Mouse (Mus musculus): ENCODE results near the gene N4bp2.

DNA sequence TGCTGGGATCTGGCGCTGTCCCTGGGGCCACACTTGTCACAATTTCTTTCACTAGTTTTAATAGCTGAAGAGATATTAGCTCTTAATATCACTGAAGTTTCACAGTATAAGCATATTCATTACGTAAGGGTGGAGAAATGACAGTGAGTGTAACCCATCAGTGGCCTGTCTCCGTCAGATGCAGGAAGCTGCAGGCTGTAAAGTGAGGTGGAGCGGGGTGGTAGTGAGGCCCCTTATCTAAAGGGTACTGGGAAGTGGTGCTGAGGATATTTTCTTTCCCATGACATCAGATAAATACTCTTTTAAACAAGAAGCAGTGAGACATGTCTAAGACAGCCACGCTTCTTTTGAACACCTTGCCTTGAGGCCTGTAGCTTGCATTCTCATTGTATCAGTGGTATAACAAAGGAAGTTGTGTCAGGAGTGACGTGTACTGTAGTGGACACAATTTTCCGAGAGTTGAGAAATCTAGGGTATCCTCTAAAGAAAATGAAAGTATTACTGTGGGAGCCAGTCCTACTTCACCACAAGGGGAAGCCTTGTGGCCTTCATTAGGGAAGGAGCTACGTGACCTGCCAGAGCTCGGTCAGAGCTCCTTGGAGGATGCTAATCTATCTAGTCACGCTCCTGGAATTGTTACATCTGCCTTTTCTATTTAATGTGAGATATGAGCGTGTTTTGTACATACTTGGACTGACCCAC is 68.7 kb downstream of the N4bp2 start:
- TF ChIP-seq POLR2A (IDR thresholded peaks at IDR 0.05; ENCODE audit: low read depth, low read length) (no peak), ELF1 (IDR thresholded peaks at IDR 0.05; ENCODE audit: low read depth, low read length) (no peak), CTCF (conservative IDR thresholded peaks at IDR 0.05 in 1 of 2, IDR thresholded peaks at IDR 0.05 in 1 of 2; ENCODE audit: low read depth in 2 of 2, low read length in 2 of 2) (no peak), ZC3H11A (IDR thresholded peaks at IDR 0.05; ENCODE audit: low read depth, low read length) (no peak), EP300 (IDR thresholded peaks at IDR 0.05; ENCODE audit: low read length) (no peak), MEF2A (IDR thresholded peaks at IDR 0.05; ENCODE audit: borderline replicate concordance, low read depth, low read length) (no peak), MXI1 (IDR thresholded peaks at IDR 0.05; ENCODE audit: low read depth, low read length) (no peak), JUN (IDR thresholded peaks at IDR 0.05; ENCODE audit: insufficient read depth, low read depth, low read length) (no peak), MAX (IDR thresholded peaks at IDR 0.05; ENCODE audit: low read length) (no peak), USF1 (IDR thresholded peaks at IDR 0.05; ENCODE audit: low read depth, low read length) (no peak), E2F4 (IDR thresholded peaks at IDR 0.05; ENCODE audit: insufficient replicate concordance, low read depth, low read length) (no peak)

Measured in CH12.LX (cell line).